8 mouse cellular contexts compared by ENCODE assay signal in genomic region chr9:64120584-64121277, GRCm38 (mm10). TPM values are rescaled to one million over a fixed set of nuclear protein-coding genes. Genes with fewer than 3 reads are reported as not detected.
DNase-seq lines count a peak whose midpoint lies in the region; ATAC-seq lines count a peak whose summit lies in the region.
"Had no signal": no experiment of that assay in that cellular context is flagged by ENCODE, and none has a peak within 500 bp of the region (broad histone marks: within the 10 kb centered on the region; RNA-seq: fewer than 3 reads in every experiment).

No protein-coding gene starts in this region.

- no peak overlapping the region for H3K4me3 ChIP-seq in hindbrain, embryonic 12.5 days

- H3K9me3 ChIP-seq in hindbrain, embryonic 12.5 days (replicated peaks): no peaks in the 10 kb centered on the region

- no peak overlapping the region for H3K27ac ChIP-seq in hindbrain, embryonic 12.5 days

- intact Hi-C loops in left cerebral cortex, postnatal 4 days (cut with DNase I): no loop called here

- no peaks in the 10 kb centered on the region for H3K4me1 ChIP-seq in hindbrain, embryonic 12.5 days

- ATAC-seq in hindbrain, embryonic 12.5 days (ENCODE audit: low FRiP score): no peak

- H3K4me2 ChIP-seq in hindbrain, embryonic 12.5 days (replicated peaks): no peak overlapping the region

- H3K9ac ChIP-seq in hindbrain, embryonic 12.5 days: no peak overlapping the region

- no peaks in the 10 kb centered on the region for H3K27me3 ChIP-seq in hindbrain, embryonic 12.5 days

- DNase-seq in thymus, postnatal 25 days: peak; percentile 23
- DNase-seq in thymus, postnatal 10 days (ENCODE audit: low spot score in 2 of 2): no peak
- peak; percentile 44 for DNase-seq in embryo, embryonic 10 days (ENCODE audit: low spot score)
- peak; percentile 82 for DNase-seq in liver
- peak; percentile 68 for DNase-seq in thymus, postnatal 4 days
- DNase-seq in left cerebral cortex, postnatal 4 days: no peak

- 39% methylated on average over 11 of the region's 11 CpGs for WGBS in hindbrain, embryonic 12.5 days

- H3K36me3 ChIP-seq in hindbrain, embryonic 12.5 days: no peaks in the 10 kb centered on the region

RNA-seq across cellular contexts. Expression of gene Lctl, which starts 3.8 kb away (rescaled TPM):
- not detected for total RNA-seq in left cerebral cortex, postnatal 4 days (2021)
- polyA plus RNA-seq in hindbrain, embryonic 12.5 days (2016; fragmentation: Nextera tagmentation; extraction: Ambion mirVana): not detected in 2 replicates
- polyA plus RNA-seq: heart, postnatal 0 days had no signal

RNA-seq across cellular contexts. Expression of gene Zwilch, which starts 52.2 kb away (rescaled TPM):
- 1 to 10 TPM; 7.9 to 8.0 TPM for total RNA-seq in left cerebral cortex, postnatal 4 days (2021)
- 19.6 and 21.8 TPM in 2 replicates for polyA plus RNA-seq in hindbrain, embryonic 12.5 days (2016; fragmentation: Nextera tagmentation; extraction: Ambion mirVana)

RNA-seq across cellular contexts. Expression of gene Rpl4, which starts 52.4 kb away (rescaled TPM):
- total RNA-seq in left cerebral cortex, postnatal 4 days (2021): 100 to 1,000 TPM; 735 to 744 TPM
- 811 and 819 TPM in 2 replicates for polyA plus RNA-seq in hindbrain, embryonic 12.5 days (2016; fragmentation: Nextera tagmentation; extraction: Ambion mirVana)

RNA-seq across cellular contexts. Expression of gene Snapc5, which starts 58.3 kb away (rescaled TPM):
- 10 to 100 TPM; 18.3 to 18.8 TPM for total RNA-seq in left cerebral cortex, postnatal 4 days (2021)
- polyA plus RNA-seq in hindbrain, embryonic 12.5 days (2016; fragmentation: Nextera tagmentation; extraction: Ambion mirVana): 32.2 and 36.2 TPM in 2 replicates

Comparison
In these comparisons a context has a peak if more than half of its experiments do, and no peak if none do; other contexts are left out.
1. DNase-seq: peak in thymus, postnatal 25 days (single experiment), embryo, embryonic 10 days (single experiment), liver (single experiment) and thymus, postnatal 4 days (single experiment); none in thymus, postnatal 10 days (0 of 2) and left cerebral cortex, postnatal 4 days (single experiment).